Mouse (Mus musculus): ENCODE measurements around the gene Zer1.

DNA sequence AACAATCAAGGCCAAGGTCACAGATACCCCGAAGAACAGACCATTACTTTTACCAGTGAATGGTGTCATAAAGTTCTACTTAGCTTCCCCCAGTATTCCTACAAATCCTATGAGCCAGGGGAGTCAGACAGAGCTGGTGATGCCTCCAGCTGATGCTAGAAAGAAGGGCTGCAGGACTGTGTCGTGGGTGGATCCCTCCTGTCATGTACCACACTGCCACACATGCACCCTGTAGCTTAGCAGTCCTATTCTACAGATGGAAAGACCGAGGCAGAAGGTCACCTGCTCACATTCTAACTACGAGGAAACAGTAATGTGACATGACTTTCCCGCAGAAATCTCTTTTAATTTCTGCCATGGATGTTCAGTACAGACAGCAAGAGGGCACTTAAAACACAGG is 1.6 kb downstream of the Zer1 start:
- TF ChIP-seq CTCF (IDR thresholded peaks at IDR 0.05; ENCODE audit: insufficient read depth, low read length) (no peak), POLR2A (IDR thresholded peaks at IDR 0.05; ENCODE audit: borderline replicate concordance, extremely low read depth, low read depth, low read length) (no peak)
